9 mouse cellular contexts compared by ENCODE assay signal in genomic region chr11:107339224-107339805, GRCm38 (mm10).
DNase-seq lines count a peak whose midpoint lies in the region; ATAC-seq lines count a peak whose summit lies in the region.
"Had no signal": no experiment of that assay in that cellular context is flagged by ENCODE, and none has a peak within 500 bp of the region (broad histone marks: within the 10 kb centered on the region; RNA-seq: fewer than 3 reads in every experiment).

No protein-coding gene starts in this region.

- DNase-seq in cerebellum, adult 11-12 months = peak; percentile 42
- DNase-seq in cerebellum, adult 8-10 months = no peak
- DNase-seq in midbrain, embryonic 10.5 days (ENCODE audit: low spot score) = peak; percentile 61
- DNase-seq in heart, postnatal 10 days = peak; percentile 56 to 62
- peak; percentile 30 for DNase-seq in retina, embryonic 14.5 days (ENCODE audit: low spot score)
- no peak for DNase-seq in left cerebral cortex, postnatal 25 days (ENCODE audit: low spot score in 2 of 2)
- no peak for DNase-seq in right cerebral cortex, postnatal 36 days (ENCODE audit: low spot score in 2 of 2)

- ATAC-seq in midbrain, embryonic 15.5 days (replicated peaks) = no peak

- WGBS in midbrain, embryonic 10.5 days = 79% methylated on average over 7 of the region's 7 CpGs
- WGBS in midbrain, embryonic 15.5 days = 72% methylated on average over 7 of the region's 7 CpGs

- peak overlapping the region; percentile 56; the same call in 1 of the 2 replicates for H3K27ac ChIP-seq in midbrain, embryonic 10.5 days (replicated peaks)
- H3K27ac ChIP-seq in midbrain, embryonic 15.5 days = no peak overlapping the region

- peaks cover 58% of the 10 kb centered on the region for H3K4me1 ChIP-seq in midbrain, embryonic 10.5 days
- H3K4me1 ChIP-seq in midbrain, embryonic 15.5 days = peaks cover 23% of the 10 kb centered on the region

- intact Hi-C loops in heart, postnatal 10 days (cut with DNase I) = loop anchor here (5.0 kb wide), 1 partner anchor 128 kb away; no protein-coding TSS in a partner anchor
- intact Hi-C loops in left cerebral cortex, postnatal 25 days (cut with DNase I) = no loop called here

- no peak overlapping the region for H3K4me3 ChIP-seq in midbrain, embryonic 10.5 days
- no peak overlapping the region for H3K4me3 ChIP-seq in midbrain, embryonic 15.5 days
- H3K4me3 ChIP-seq: neural tube, embryonic 13.5 days had no signal

- no peak overlapping the region for H3K4me2 ChIP-seq in midbrain, embryonic 15.5 days
- H3K4me2 ChIP-seq: neural tube, embryonic 13.5 days had no signal

- H3K9me3 ChIP-seq in midbrain, embryonic 10.5 days (replicated peaks) = no peaks in the 10 kb centered on the region
- H3K9me3 ChIP-seq in midbrain, embryonic 15.5 days = no peaks in the 10 kb centered on the region
- H3K9me3 ChIP-seq: neural tube, embryonic 13.5 days had no signal

- no peaks in the 10 kb centered on the region for H3K27me3 ChIP-seq in midbrain, embryonic 10.5 days (ENCODE audit: low read depth, poor library complexity, severe bottlenecking)
- H3K27me3 ChIP-seq in midbrain, embryonic 15.5 days (replicated peaks) = no peaks in the 10 kb centered on the region
- H3K27me3 ChIP-seq: neural tube, embryonic 13.5 days had no signal

- H3K9ac ChIP-seq in midbrain, embryonic 15.5 days = no peak overlapping the region
- H3K9ac ChIP-seq: neural tube, embryonic 13.5 days had no signal

- peaks cover 12% of the 10 kb centered on the region for H3K36me3 ChIP-seq in midbrain, embryonic 10.5 days
- H3K36me3 ChIP-seq in midbrain, embryonic 15.5 days (replicated peaks) = no peaks in the 10 kb centered on the region
- H3K36me3 ChIP-seq: neural tube, embryonic 13.5 days had no signal

Comparison
In these comparisons a context has a peak if more than half of its experiments do, and no peak if none do; other contexts are left out.
1. DNase-seq: peak in cerebellum, adult 11-12 months (single experiment), midbrain, embryonic 10.5 days (single experiment), heart, postnatal 10 days (2 of 2) and retina, embryonic 14.5 days (single experiment); none in cerebellum, adult 8-10 months (single experiment), left cerebral cortex, postnatal 25 days (0 of 2) and right cerebral cortex, postnatal 36 days (0 of 2).